Mouse (Mus musculus) induced T-regulatory cell, adult 2 months (primary cell): ENCODE data around the gene Plcg1.

Source experiments
- DNase-seq: peaks from one replicate; pipeline ENCODE4 v3.0.0-alpha.2; 2012; ENCODE audit warnings: low read depth

Plcg1 gene

DNA sequence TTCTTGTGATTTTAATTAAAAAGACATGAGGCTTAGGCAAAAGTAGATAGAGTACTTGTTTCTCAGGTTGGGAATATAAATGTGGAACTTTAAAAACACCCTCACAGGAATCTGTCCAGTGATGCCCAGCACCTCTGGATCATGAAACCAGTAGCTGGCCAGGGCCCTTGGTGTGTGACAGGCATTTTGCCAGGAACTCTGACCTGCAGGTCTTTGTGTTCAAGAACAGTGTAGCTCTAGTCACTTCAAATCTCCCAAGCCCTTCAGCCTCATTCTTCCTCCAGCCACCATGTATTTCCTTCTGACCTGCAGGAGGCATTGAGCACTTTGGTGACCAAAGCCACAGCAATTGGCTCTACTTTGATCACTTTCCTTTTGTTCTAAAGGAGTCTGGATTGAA lies 39.3 kb downstream of the Plcg1 start:
- DNase-seq: no peak

DNA sequence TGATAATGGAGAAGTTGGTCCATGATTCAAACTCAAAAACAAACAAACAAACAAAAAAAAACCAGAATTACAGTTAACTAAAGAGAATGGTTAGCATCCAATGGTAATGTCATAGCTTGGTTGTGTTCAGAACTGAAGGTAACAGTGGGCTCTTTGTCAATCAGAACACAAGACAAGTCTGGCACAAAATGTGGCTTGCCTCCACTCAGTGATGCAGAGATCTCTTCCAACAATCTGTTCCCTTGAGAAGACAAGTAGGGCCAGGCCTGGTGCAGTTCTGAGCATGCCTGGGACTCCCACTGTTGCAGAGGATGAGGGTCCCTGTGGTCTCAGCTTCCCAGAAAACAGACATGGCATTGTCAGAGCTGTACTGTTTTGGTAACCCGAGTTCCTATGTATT lies 39.8 kb downstream of the Plcg1 start:
- DNase-seq: no peak

DNA sequence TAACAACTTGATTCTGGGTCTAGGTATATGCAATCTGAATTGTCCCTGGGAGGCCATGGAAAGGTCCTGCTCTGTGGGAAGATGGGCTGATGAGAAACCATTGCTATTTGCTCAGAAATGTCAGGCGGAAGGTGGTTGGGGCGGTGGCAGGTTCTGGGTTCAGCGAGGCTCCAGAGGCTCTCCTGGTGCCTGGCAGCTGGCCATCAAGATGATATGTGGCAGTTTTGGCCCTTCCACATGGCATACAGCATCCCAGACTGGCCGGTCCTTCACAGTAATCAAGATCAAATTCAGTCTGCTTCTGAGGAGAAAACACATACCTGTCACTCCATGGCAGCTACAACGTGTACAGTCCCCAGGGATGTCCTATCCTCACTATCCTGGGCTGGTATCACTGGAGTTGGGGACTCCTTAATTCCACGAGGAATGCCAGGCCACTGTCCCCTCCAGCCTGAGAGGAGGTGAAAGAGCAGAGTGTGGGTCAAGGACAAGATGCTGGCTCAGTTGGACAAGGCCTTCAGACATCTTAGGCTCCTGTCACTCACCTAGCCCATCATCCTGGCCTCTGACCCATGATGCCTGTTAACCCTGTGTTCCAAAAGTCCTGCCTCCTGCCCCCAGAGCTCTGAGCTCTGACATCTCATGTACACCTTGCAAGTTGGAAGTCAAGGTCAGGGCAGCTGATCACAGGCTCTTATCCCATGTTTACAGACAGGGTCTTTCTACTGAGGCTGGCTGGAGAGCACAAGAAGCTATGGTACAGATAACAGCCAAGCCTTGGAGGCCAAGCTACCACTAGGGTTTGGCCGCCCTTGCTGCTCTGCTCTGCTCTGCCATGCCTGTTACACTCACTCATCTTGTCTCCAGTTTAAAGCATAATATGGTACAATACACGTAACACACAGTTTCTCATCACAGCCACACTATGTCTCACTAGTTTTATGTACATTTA lies 40.5 kb downstream of the Plcg1 start:
- no peak for DNase-seq

- DNase-seq: no peak
Observed at GRCm38 (mm10) chr2:160778034-160778433, 46.9 kb downstream of the Plcg1 start.

- DNase-seq: peak; percentile 36
Observed at GRCm38 (mm10) chr2:160780154-160780833, 49.2 kb downstream of the Plcg1 start.

GRCm38 (mm10) chr2:160780834-160781219 lies 49.7 kb downstream of the Plcg1 start:
- DNase-seq: no peak

DNA sequence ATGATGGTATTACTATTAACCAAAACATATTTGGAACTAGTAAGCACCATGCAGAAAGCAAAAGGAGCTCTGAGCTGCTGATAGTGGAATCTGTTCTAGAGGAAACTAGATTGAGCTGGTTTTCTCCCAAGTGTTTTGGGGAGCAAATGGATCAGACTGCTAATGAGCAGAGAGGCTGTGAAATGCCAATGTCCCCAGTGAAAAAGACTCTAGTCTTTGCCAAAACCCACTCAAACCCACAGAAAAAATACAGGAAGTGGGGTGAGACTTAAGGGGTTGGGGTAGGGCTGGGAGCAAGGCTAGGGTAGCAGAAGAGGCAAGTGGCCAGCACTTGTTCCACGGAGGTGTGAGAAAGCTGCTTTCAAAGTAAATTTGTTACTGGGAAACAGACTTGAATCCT lies 55.2 kb downstream of the Plcg1 start:
- no peak for DNase-seq

DNA sequence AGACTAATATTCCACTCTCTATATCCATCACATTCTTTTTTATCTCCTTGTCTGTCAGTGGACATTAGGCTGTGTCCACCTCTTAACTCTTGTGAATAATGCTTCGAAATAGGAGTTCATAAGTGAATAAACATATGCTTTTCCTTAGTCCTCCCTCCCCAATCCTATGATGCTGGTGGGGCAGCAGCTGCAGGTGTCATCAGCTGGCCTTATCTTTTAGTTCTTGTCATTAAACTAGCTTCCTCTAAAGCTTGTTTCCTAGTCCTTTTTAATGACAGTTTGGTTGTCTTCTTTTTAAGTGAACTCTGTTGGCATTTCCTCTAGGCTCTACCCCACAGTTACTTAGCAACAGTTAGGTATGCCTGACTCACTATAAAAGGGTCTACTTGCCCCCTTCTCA lies 57.9 kb downstream of the Plcg1 start:
- DNase-seq: no peak

- DNase-seq: no peak
Observed at GRCm38 (mm10) chr2:160789741-160790140, 58.6 kb downstream of the Plcg1 start.

DNA sequence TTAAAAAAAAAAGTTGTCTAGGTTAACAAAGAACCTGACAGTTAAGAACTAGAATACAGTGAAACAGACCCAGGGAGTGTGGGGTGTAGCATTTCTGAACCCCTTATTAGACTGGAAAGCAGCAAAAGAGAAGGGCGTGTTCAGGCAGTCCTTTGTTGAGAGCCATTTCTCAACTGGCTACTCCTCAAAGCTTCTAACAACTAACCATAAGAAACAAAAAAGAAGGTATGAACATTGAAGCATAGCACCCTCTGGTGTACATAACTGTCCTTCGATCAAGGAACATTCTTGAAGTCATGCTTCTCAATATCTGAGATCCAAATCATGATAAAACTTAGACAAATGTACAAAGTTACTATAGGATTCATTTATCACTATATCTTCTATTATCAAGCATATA lies 62.0 kb downstream of the Plcg1 start:
- peak; percentile 72 for DNase-seq

DNA sequence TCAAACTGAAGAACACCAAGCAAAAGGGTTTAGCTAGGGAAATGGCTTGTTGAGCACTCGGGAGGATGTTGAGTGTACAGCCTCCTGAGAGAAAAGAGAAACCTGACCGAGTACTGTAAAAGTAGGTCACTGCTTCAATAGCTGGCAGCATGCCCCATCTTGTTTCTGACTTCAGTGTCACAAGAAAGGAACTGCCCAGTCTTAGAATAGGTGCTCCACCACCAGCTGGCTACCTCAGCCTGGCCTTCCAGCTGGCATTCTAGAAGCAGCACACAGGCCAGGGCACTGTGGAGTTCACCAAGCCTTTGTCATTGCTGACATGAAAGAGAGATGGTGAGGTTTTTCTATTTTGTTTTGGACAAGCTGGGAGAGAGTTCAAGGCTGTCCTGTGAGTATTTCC lies 65.9 kb downstream of the Plcg1 start:
- DNase-seq: no peak

GRCm38 (mm10) chr2:160798206-160798605 lies 67.1 kb downstream of the Plcg1 start:
- DNase-seq: no peak

GRCm38 (mm10) chr2:160800967-160801366 lies 69.9 kb downstream of the Plcg1 start:
- no peak for DNase-seq

DNA sequence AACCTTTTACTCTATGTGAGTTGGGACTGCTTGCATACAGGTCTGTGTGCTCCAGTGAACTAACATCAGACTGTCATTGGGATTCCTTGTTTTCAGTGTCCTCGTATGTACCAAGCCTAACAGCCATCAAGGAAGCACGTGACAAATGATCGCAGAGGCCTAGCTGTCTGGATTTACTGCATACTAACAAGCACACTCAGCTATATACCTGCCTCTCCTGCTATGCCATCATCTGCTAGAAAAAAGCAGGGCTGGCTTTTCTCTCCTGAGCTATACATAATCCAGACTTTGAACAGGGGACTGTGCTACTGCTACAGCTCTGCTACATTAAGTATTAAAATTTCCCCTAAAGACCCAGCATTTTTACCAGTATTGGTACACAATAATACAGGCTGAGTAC lies 71.2 kb downstream of the Plcg1 start:
- DNase-seq: no peak

DNA sequence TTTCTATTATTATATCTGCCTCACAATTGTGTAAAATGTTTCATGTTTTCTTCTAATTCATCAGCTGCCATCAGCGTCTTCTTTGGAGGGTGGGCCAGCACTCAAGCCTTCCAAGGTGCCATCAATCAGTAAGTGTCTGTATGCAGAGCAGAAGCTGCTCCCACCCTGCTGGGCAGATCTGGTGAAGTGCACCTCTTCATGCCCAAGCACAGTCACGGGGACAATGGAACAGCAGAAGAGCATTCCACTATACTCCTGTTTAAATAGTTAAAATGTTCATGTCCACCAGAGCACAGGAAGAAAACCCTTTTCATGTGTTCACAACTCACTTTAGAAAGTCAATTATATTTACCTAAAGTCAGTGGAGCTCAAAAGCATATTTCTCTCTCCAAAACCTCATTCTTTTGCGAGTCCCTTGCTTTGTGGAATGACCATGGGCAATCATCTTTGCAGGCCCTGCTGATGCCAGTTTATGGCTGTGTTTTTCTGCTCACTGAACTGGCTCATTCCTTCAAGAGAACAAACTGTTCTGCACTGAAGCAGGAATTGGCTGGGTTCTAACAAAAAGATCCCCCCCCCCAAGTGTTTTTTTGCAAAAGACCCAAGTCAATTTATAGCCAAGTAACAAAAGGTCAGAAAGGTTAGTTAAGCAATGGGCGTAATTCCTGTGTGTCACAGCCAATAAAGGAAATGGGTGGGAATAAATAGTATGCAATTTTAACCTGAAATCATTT lies 73.9 kb downstream of the Plcg1 start:
- no peak for DNase-seq

GRCm38 (mm10) chr2:160806091-160806521 lies 75.0 kb downstream of the Plcg1 start:
- no peak for DNase-seq

DNA sequence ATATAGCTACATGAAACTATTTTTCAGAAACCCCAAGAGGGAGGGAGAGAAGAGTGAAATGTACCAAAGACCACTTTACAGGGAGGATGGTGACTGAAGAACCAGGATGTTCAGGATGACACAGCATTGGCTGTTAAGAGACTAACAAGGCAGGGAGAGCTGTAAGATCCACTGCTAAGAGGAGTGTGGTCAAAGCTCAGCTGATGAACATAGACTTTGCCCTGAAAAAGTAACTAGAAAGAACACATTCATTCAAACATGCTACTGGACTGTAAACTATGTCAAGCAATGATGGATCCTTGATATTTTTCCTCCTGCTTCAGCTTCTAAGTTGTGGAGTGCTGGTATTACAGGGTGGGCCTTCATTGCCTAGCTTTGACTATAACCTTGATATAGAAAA lies 79.3 kb downstream of the Plcg1 start:
- DNase-seq: no peak

GRCm38 (mm10) chr2:160810802-160811201 lies 79.7 kb downstream of the Plcg1 start:
- DNase-seq: no peak
